Mouse (Mus musculus): ENCODE results near the gene Gm49661. TPM values are rescaled to one million over a fixed set of nuclear protein-coding genes. Genes with fewer than 3 reads are reported as not detected.
A peak's percentile ranks its signal among the peaks of the same experiment; 100 is the strongest.

Gene Gm49661
- polyA plus RNA-seq, 1 experiment = not detected

DNA sequence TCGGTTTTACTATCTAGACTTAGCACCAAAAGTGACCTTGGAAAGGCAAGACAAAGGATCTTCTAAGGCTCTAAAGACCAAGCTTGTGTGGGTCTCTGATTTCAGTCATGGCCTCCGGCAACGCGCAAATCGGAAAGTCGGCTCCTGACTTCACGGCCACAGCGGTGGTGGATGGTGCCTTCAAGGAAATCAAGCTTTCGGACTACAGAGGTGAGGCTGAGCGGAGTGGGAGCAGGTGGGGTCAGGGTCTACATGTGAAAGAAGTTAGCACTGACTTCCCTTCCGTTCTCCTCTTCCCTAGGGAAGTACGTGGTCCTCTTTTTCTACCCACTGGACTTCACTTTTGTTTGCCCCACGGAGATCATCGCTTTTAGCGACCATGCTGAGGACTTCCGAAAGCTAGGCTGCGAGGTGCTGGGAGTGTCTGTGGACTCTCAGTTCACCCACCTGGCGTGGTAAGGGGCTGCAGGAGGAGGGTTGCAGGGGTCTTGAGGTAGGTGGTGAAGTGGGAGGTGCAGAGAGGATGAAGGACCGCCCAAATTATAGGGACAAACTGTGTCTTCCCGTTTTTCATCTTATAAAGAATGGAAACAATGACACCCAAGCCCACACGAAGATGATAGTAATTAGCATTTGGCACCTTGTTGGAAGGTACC is 1.0 kb upstream of the Gm49661 start:
- Histone ChIP-seq H3K27ac (ENCODE audit: control insufficient read depth, insufficient read depth, low read length) (no peak overlapping the region), H3K4me3 (ENCODE audit: control insufficient read depth, insufficient read depth, low read length) (peak overlapping the region; percentile 74), H3K27me3 (ENCODE audit: control insufficient read depth, insufficient read depth, low read length) (no peaks in the 10 kb centered on the region), H3K36me3 (ENCODE audit: control insufficient read depth, insufficient read depth, low read length) (no peaks in the 10 kb centered on the region), H3K4me1 (replicated peaks; ENCODE audit: control insufficient read depth, insufficient read depth, low read length) (peaks cover 26% of the 10 kb centered on the region)
- TF ChIP-seq CTCF (IDR thresholded peaks at IDR 0.05; ENCODE audit: borderline replicate concordance, control insufficient read depth, extremely low read depth, insufficient read depth, low read length, poor library complexity) (no peak), POLR2A (IDR thresholded peaks at IDR 0.05; ENCODE audit: control insufficient read depth, extremely low read depth, insufficient read depth, low read length, poor library complexity) (no peak)
- DNase-seq = no peak
- WGBS = 19% methylated on average over 21 of the region's 21 CpGs

DNA sequence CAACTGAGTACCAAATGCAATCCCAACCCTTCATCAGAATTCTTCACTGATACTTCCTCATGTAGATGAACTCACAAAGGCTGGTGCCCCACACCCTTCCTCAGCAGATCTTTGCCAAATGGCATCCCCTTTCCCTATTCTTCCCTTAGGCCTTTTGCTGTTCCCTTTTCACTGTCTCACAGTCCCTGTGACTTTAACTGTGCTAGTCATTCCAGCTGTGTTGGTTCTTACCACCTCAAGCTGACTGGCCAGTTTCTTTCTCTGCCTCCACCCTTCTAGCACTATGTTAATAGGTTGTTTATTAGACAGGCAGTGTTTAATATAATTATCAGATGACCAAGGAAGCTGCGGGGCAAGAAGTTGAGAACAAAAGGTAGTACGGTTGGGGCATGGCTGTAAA is 583 bp downstream of the Gm49661 start:
- Histone ChIP-seq H3K27me3 (ENCODE audit: control insufficient read depth, insufficient read depth, low read length) (no peaks in the 10 kb centered on the region), H3K4me3 (ENCODE audit: control insufficient read depth, insufficient read depth, low read length) (no peak overlapping the region), H3K27ac (ENCODE audit: control insufficient read depth, insufficient read depth, low read length) (no peak overlapping the region), H3K4me1 (replicated peaks; ENCODE audit: control insufficient read depth, insufficient read depth, low read length) (peaks cover 30% of the 10 kb centered on the region), H3K36me3 (ENCODE audit: control insufficient read depth, insufficient read depth, low read length) (no peaks in the 10 kb centered on the region)
- no peak for TF ChIP-seq POLR2A (IDR thresholded peaks at IDR 0.05; ENCODE audit: control insufficient read depth, extremely low read depth, insufficient read depth, low read length, poor library complexity)
- TF ChIP-seq CTCF (IDR thresholded peaks at IDR 0.05; ENCODE audit: borderline replicate concordance, control insufficient read depth, extremely low read depth, insufficient read depth, low read length, poor library complexity) = no peak
- 8% methylated on average over 2 of the region's 2 CpGs for WGBS
- no peak for DNase-seq

DNA sequence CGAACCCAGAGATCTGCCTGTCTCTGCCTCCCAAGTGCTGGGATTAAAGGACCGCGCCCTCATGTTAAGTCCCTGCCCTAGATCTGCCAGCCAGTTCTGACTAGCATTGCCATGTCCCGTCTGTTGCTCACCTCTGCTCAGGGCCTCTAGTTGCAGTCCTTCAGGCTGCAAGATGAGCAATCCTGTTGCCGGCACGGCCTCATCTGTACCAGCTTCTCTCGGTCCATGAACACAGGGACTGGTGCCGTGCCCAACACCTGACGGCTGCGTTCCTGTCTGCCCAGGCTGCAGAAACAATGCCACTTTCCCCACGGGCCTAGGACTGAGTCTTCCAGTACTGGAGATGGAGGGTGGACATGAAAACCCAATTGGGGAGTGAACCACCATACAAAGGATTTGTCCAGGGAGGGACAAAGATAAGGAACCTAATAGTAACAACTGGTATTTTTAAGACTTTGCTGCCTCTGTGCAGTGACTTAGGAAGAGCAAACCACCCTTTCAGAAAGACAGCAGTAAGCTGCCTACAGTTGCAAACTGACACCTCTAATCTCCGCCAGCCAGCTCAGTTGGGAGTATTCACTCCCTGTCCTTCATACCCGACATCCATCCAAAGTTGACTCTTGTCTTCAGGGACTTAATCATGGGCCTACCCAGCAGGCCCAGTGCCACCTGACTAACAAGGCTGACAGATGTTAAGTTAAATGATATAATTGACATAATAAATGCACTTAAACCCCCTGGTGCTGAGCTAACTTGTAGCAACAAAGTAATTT is 1.5 kb downstream of the Gm49661 start:
- TF ChIP-seq CTCF (IDR thresholded peaks at IDR 0.05; ENCODE audit: borderline replicate concordance, control insufficient read depth, extremely low read depth, insufficient read depth, low read length, poor library complexity) (no peak), POLR2A (IDR thresholded peaks at IDR 0.05; ENCODE audit: control insufficient read depth, extremely low read depth, insufficient read depth, low read length, poor library complexity) (no peak)
- no peak for DNase-seq
- Histone ChIP-seq H3K36me3 (ENCODE audit: control insufficient read depth, insufficient read depth, low read length) (no peaks in the 10 kb centered on the region), H3K4me3 (ENCODE audit: control insufficient read depth, insufficient read depth, low read length) (no peak overlapping the region), H3K27me3 (ENCODE audit: control insufficient read depth, insufficient read depth, low read length) (no peaks in the 10 kb centered on the region), H3K27ac (ENCODE audit: control insufficient read depth, insufficient read depth, low read length) (no peak overlapping the region), H3K4me1 (replicated peaks; ENCODE audit: control insufficient read depth, insufficient read depth, low read length) (peaks cover 30% of the 10 kb centered on the region)
- 98% methylated on average over 13 of the region's 13 CpGs for WGBS

DNA sequence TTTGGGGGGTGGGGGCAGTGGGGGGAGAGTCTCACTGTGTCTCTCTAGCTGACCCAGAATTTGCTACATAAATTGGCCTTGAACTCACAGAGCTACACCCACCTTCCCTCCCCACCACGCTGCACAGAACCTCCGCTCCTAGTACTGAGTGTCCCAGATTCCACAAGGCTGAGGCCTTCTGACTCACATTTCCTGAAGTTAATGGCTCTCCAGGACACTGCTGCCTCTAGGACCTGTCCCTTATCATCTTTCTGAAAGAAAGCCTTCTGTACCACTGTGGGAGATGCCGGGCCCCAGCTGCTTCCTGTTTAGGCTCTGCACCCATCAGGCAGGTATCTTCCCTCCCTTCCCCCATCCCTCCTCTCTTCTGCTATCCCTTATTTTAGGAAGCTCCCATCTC is 2.6 kb downstream of the Gm49661 start:
- Histone ChIP-seq H3K4me3 (ENCODE audit: control insufficient read depth, insufficient read depth, low read length) (no peak overlapping the region), H3K27me3 (ENCODE audit: control insufficient read depth, insufficient read depth, low read length) (no peaks in the 10 kb centered on the region), H3K36me3 (ENCODE audit: control insufficient read depth, insufficient read depth, low read length) (no peaks in the 10 kb centered on the region), H3K4me1 (replicated peaks; ENCODE audit: control insufficient read depth, insufficient read depth, low read length) (peaks cover 30% of the 10 kb centered on the region), H3K27ac (ENCODE audit: control insufficient read depth, insufficient read depth, low read length) (peak overlapping the region; percentile 87)
- TF ChIP-seq POLR2A (IDR thresholded peaks at IDR 0.05; ENCODE audit: control insufficient read depth, extremely low read depth, insufficient read depth, low read length, poor library complexity) (no peak), CTCF (IDR thresholded peaks at IDR 0.05; ENCODE audit: borderline replicate concordance, control insufficient read depth, extremely low read depth, insufficient read depth, low read length, poor library complexity) (no peak)
- WGBS = 54% methylated on average over 3 of the region's 3 CpGs
- no peak for DNase-seq

DNA sequence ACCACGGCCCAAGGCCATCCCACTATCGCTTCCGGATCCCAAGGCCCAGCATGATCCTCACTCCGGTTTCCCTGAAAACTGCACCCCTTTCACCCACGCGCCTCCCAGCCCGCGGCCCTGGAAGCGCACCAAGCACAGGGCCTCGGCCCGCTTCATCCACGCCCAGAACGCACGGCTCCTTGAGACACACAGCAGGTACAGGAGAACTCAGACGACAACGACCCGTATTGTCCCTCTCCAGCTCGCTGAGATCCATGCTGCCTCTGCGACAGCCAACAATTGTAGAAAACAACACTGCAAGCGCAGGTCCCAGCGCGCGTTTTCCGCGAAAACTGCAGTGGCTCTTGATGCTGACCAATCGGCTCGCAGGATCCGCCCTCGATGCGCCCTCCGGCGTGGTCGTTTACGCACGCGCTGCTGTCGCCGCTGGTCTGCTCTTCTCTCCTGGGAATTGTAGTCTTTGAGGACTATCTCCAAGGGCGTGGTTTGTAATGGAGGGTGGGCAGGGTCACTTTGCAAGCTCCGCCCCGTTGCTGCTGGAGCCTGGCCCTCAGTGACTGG is 3.4 kb downstream of the Gm49661 start:
- TF ChIP-seq CTCF (IDR thresholded peaks at IDR 0.05; ENCODE audit: borderline replicate concordance, control insufficient read depth, extremely low read depth, insufficient read depth, low read length, poor library complexity) (no peak), POLR2A (IDR thresholded peaks at IDR 0.05; ENCODE audit: control insufficient read depth, extremely low read depth, insufficient read depth, low read length, poor library complexity) (peak; percentile 55; the same call in 1 of the 2 replicates)
- Histone ChIP-seq H3K36me3 (ENCODE audit: control insufficient read depth, insufficient read depth, low read length) (no peaks in the 10 kb centered on the region), H3K27me3 (ENCODE audit: control insufficient read depth, insufficient read depth, low read length) (no peaks in the 10 kb centered on the region), H3K4me3 (ENCODE audit: control insufficient read depth, insufficient read depth, low read length) (peak overlapping the region; percentile 76), H3K27ac (ENCODE audit: control insufficient read depth, insufficient read depth, low read length) (0 out of 2 replicates have a peak overlapping the region, but pooled peaks have one; percentile 9), H3K4me1 (replicated peaks; ENCODE audit: control insufficient read depth, insufficient read depth, low read length) (peaks cover 30% of the 10 kb centered on the region)
- WGBS = under 1% methylated on average over 41 of the region's 41 CpGs
- peak; percentile 87 for DNase-seq

DNA sequence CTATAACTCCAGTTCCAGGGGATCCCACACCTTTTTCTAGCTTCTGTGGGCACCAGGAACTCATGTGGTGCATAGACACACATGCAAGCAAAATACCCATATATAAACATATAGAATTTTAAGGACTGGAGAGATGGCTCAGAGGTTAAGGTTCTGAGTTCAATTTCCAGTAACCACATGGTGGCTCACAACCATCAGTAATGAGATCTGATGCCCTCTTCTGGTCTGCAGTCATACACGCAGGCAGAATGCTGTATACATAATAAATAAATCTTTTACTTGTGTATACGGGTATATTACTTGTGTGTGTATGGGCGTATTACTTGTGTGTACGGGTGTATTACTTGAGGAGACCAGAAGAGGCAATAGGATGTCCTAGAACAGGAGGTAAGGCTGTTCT is 5.3 kb downstream of the Gm49661 start:
- H3K27ac ChIP-seq (ENCODE audit: control insufficient read depth, insufficient read depth, low read length) = no peak overlapping the region
- no peak overlapping the region for H3K4me3 ChIP-seq (ENCODE audit: control insufficient read depth, insufficient read depth, low read length)
- H3K36me3 ChIP-seq (ENCODE audit: control insufficient read depth, insufficient read depth, low read length) = no peaks in the 10 kb centered on the region
- H3K27me3 ChIP-seq (ENCODE audit: control insufficient read depth, insufficient read depth, low read length) = no peaks in the 10 kb centered on the region
- TF ChIP-seq POLR2A (IDR thresholded peaks at IDR 0.05; ENCODE audit: control insufficient read depth, extremely low read depth, insufficient read depth, low read length, poor library complexity) = no peak
- TF ChIP-seq CTCF (IDR thresholded peaks at IDR 0.05; ENCODE audit: borderline replicate concordance, control insufficient read depth, extremely low read depth, insufficient read depth, low read length, poor library complexity) = no peak
- DNase-seq = no peak
- H3K4me1 ChIP-seq (replicated peaks; ENCODE audit: control insufficient read depth, insufficient read depth, low read length) = peaks cover 23% of the 10 kb centered on the region
- 94% methylated on average over 4 of the region's 4 CpGs for WGBS

Measured in thymus, adult 2 months (tissue).